ENCODE assay signal across 25 mouse cellular contexts in the genomic region with DNA sequence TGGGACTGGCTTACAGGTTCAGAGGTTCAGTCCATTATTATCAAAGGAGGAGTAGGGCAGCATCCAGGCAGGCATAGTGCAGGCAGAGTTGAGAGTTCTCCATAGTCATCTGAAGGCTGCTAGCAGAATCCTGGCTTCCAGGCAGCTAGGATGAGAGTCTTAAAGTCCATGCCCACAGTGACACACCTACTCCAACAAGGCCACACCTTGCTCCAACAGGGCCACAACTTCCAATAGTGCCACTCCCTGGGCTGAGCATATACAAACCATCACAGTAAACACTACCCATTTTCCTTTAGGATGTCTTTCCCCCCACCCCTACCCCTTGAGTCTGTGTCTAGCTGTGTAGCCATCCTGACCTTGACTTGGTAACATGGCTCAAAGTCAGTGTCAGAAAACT.
"Had no signal": no experiment of that assay in that cellular context is flagged by ENCODE, and none has a peak within 500 bp of the region (broad histone marks: within the 10 kb centered on the region; RNA-seq: fewer than 3 reads in every experiment).

No protein-coding gene starts in this region.

- H3K4me3 ChIP-seq: heart, adult 2 months; heart, embryonic 13.5 days; heart, embryonic 15.5 days; hindbrain, embryonic 13.5 days; kidney, embryonic 15.5 days; limb, embryonic 13.5 days; limb, embryonic 15.5 days; liver, embryonic 12.5 days had no signal

- H3K27me3 ChIP-seq: heart, embryonic 13.5 days; heart, embryonic 15.5 days; hindbrain, embryonic 13.5 days; kidney, embryonic 15.5 days; limb, embryonic 13.5 days; limb, embryonic 15.5 days; liver, embryonic 12.5 days had no signal

- H3K4me1 ChIP-seq: hindbrain, embryonic 13.5 days; kidney, embryonic 15.5 days; limb, embryonic 13.5 days; limb, embryonic 15.5 days; liver, embryonic 12.5 days had no signal

- H3K27ac ChIP-seq: heart, adult 2 months; heart, embryonic 13.5 days; heart, embryonic 15.5 days; hindbrain, embryonic 13.5 days; kidney, embryonic 15.5 days; kidney, postnatal 0 days; limb, embryonic 13.5 days; limb, embryonic 15.5 days; liver, embryonic 12.5 days had no signal

- H3K9ac ChIP-seq: forebrain, postnatal 0 days; heart, embryonic 13.5 days; heart, embryonic 15.5 days; hindbrain, embryonic 13.5 days; kidney, embryonic 15.5 days; limb, embryonic 13.5 days; limb, embryonic 15.5 days; liver, embryonic 12.5 days had no signal

- DNase-seq: forebrain, postnatal 0 days; gastrocnemius, postnatal 14 days; gastrocnemius, postnatal 36 days; heart, adult 11 months; heart, adult 2 months; heart, postnatal 14 days; heart, postnatal 36 days; kidney, adult 11 months; kidney, adult 2 months; kidney, adult 9 months; kidney, postnatal 14 days; kidney, postnatal 36 days; layer of hippocampus, adult 9-11 months; layer of hippocampus, postnatal 36 days; left cerebral cortex, postnatal 4 days had no signal

- H3K4me2 ChIP-seq: heart, embryonic 13.5 days; heart, embryonic 15.5 days; hindbrain, embryonic 13.5 days; kidney, embryonic 15.5 days; limb, embryonic 13.5 days; limb, embryonic 15.5 days; liver, embryonic 12.5 days had no signal

- H3K36me3 ChIP-seq: heart, embryonic 13.5 days; heart, embryonic 15.5 days; hindbrain, embryonic 13.5 days; kidney, embryonic 15.5 days; limb, embryonic 13.5 days; limb, embryonic 15.5 days; liver, embryonic 12.5 days had no signal

- H3K9me3 ChIP-seq: heart, embryonic 13.5 days; heart, embryonic 15.5 days; kidney, embryonic 15.5 days; limb, embryonic 13.5 days; limb, embryonic 15.5 days had no signal

- ATAC-seq: forebrain, postnatal 0 days; hindbrain, embryonic 16.5 days; inflammation-experienced regulatory T-cells, adult 6 months; liver, embryonic 12.5 days had no signal
